Mouse (Mus musculus): Measurements from ENCODE around the gene Guca2b. TPM values are rescaled to one million over a fixed set of nuclear protein-coding genes. Genes with fewer than 3 reads are reported as not detected.

Guca2b gene
- total RNA-seq, 2 experiments from 2014 or later: not detected

Other genes starting within 250 kb of the Guca2b start
- gene Ccdc30, start 243.4 kb downstream of the Guca2b start, total RNA-seq (2015): 0.66 TPM in 1 of 2 replicates, not detected in the other
- 0.14 and 1.0 TPM in 2 replicates for gene Ccdc30, start 243.4 kb downstream of the Guca2b start, total RNA-seq (2017)
- 12.5 and 15.9 TPM in 2 replicates for gene Ppcs, start 236.5 kb downstream of the Guca2b start, total RNA-seq (2015)
- gene Ppcs, start 236.5 kb downstream of the Guca2b start, total RNA-seq (2017): 10.4 and 10.7 TPM in 2 replicates
- gene Zmynd12, start 236.1 kb downstream of the Guca2b start, total RNA-seq (2015): not detected in 2 replicates
- gene Zmynd12, start 236.1 kb downstream of the Guca2b start, total RNA-seq (2017): not detected in 2 replicates
- not detected in 2 replicates for gene Rimkla, start 166.3 kb downstream of the Guca2b start, total RNA-seq (2015)
- not detected in 2 replicates for gene Rimkla, start 166.3 kb downstream of the Guca2b start, total RNA-seq (2017)
- gene Foxj3, start 122.0 kb downstream of the Guca2b start, total RNA-seq (2015): 26.5 and 45.1 TPM in 2 replicates
- 12.0 and 32.4 TPM in 2 replicates for gene Foxj3, start 122.0 kb downstream of the Guca2b start, total RNA-seq (2017)
- gene Frg2f1, start 119.4 kb downstream of the Guca2b start, total RNA-seq (2015): 0.44 and 0.83 TPM in 2 replicates
- 0.88 TPM in 1 of 2 replicates, not detected in the other for gene Frg2f1, start 119.4 kb downstream of the Guca2b start, total RNA-seq (2017)
- not detected in 2 replicates for gene Guca2a, start 21.2 kb downstream of the Guca2b start, total RNA-seq (2015)
- not detected in 2 replicates for gene Guca2a, start 21.2 kb downstream of the Guca2b start, total RNA-seq (2017)
- gene Hivep3, start 74.8 kb upstream of the Guca2b start, total RNA-seq (2015): 6.6 and 7.2 TPM in 2 replicates
- 0.83 and 3.2 TPM in 2 replicates for gene Hivep3, start 74.8 kb upstream of the Guca2b start, total RNA-seq (2017)

All from megakaryocyte progenitor cell, adult 5-6 weeks (primary cell).